Mouse (Mus musculus) kidney, embryonic 15.5 days (tissue): Measurements from ENCODE around the gene Sfpq. TPM values are rescaled to one million over a fixed set of nuclear protein-coding genes. Genes with fewer than 3 reads are reported as not detected.
"Not testable (repeated sequence)": the region's sequence is repeated elsewhere in the genome, so short reads cannot be mapped to it uniquely, and the experiment has no call there.

ENCODE experiments used
- ATAC-seq: fragments of 200-750 bp; cut with Nextera tagmentation; replicated peaks from 2 replicates; pipeline ENCODE4 v1.8.0; 2017; ENCODE audit warnings: moderate TSS enrichment; ENCODE audit not compliant: low FRiP score
- H3K27ac ChIP-seq: fragments of 300-500 bp; sonication (generic); 2 replicates; pipeline ENCODE4 v1.5.1; 2015; ENCODE audit warnings: mild to moderate bottlenecking, inconsistent platforms
- H3K27me3 ChIP-seq: fragments of 300-500 bp; sonication (generic); 2 replicates; pipeline ENCODE4 v1.6.1; 2015; ENCODE audit warnings: inconsistent platforms
- H3K36me3 ChIP-seq: fragments of 300-500 bp; sonication (generic); 2 replicates; pipeline ENCODE4 v1.6.1; 2015; ENCODE audit warnings: inconsistent platforms
- H3K4me1 ChIP-seq: fragments of 300-500 bp; sonication (generic); 2 replicates; pipeline ENCODE4 v1.6.1; 2015; ENCODE audit warnings: inconsistent platforms
- H3K4me2 ChIP-seq: fragments of 300-500 bp; sonication (generic); 2 replicates; pipeline ENCODE4 v1.6.1; 2015; ENCODE audit warnings: moderate library complexity, mild to moderate bottlenecking, inconsistent platforms
- H3K4me3 ChIP-seq: fragments of 300-500 bp; sonication (generic); replicated peaks from 2 replicates; pipeline ENCODE4 v1.5.1; 2015; ENCODE audit warnings: mild to moderate bottlenecking, inconsistent platforms
- H3K9ac ChIP-seq: fragments of 300-500 bp; sonication (generic); 2 replicates; pipeline ENCODE4 v1.6.1; 2015; ENCODE audit warnings: mild to moderate bottlenecking, inconsistent platforms
- H3K9me3 ChIP-seq: fragments of 300-500 bp; sonication (generic); replicated peaks from 2 replicates; pipeline ENCODE4 v1.6.1; 2016; ENCODE audit warnings: inconsistent platforms
- WGBS: fragments of 180-500 bp; shearing (Covaris S2); methylation state at CpG from one replicate; pipeline ENCODE4 v1.1.7; 2015; ENCODE audit warnings: mixed read lengths; 5-methylcytosine and 5-hydroxymethylcytosine counted together
- polyA plus RNA-seq: library from polyadenylated mRNA; unstranded; fragments of >200 nt; fragmentation: Nextera tagmentation; extraction: Ambion mirVana; gene quantifications from 2 replicates; pipeline ENCODE4 v1.2.1, GENCODE M21; 2015

Gene Sfpq
- polyA plus RNA-seq: 88.3 and 93.6 TPM in 2 replicates

DNA sequence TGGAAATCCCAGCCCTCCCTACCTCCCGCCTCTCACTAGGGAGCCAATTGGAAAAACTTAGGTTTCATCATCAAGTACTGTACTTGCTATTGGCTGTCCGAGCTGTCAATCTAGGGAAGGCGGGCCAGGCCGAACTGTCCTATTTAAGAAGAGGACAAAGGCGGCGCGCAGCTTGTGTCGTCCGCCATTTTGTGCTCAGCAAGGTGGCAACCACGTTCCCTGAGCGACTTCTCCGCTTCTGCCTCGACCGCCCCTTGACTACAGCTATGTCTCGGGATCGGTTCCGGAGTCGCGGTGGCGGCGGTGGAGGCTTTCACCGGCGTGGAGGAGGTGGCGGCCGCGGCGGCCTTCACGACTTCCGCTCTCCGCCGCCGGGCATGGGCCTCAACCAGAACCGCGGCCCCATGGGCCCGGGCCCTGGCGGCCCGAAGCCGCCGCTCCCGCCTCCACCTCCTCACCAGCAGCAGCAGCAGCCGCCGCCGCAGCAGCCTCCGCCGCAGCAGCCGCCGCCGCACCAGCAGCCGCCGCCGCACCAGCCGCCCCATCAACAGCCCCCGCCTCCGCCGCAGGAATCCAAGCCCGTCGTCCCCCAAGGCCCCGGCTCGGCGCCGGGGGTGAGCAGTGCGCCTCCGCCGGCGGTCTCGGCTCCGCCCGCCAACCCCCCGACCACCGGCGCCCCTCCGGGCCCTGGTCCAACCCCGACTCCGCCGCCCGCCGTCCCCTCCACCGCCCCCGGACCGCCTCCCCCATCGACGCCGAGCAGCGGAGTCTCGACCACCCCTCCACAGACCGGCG is at the start of gene Sfpq:
Gene Sfpq (plus strand): TSS at position 174 of the 795 bp plus-strand sequence.
- Histone ChIP-seq H3K27me3 (no peaks in the 10 kb centered on the region), H3K9me3 (no peaks in the 10 kb centered on the region), H3K4me1 (peaks cover 26% of the 10 kb centered on the region), H3K9ac (peak within 1 kb of the TSS; percentile 100), H3K36me3 (peaks cover 38% of the 10 kb centered on the region), H3K27ac (peak within 1 kb of the TSS; percentile 98), H3K4me2 (peak within 1 kb of the TSS; percentile 91), H3K4me3 (peak within 1 kb of the TSS; percentile 98)
- WGBS: under 1% methylated on average over 77 of the region's 87 CpGs
- peak; percentile 96 for ATAC-seq

GRCm38 (mm10) chr4:126977467-126977866 is 43.7 kb upstream of the Sfpq start:
- Histone ChIP-seq H3K4me3 (no peak overlapping the region), H3K27ac (no peak overlapping the region), H3K9ac (no peak overlapping the region), H3K36me3 (no peaks in the 10 kb centered on the region), H3K4me2 (no peak overlapping the region), H3K27me3 (no peaks in the 10 kb centered on the region), H3K4me1 (no peaks in the 10 kb centered on the region), H3K9me3 (no peaks in the 10 kb centered on the region)
- ATAC-seq: no peak

- WGBS: 83% methylated on average over 3 of the region's 3 CpGs
- Histone ChIP-seq H3K36me3 (no peaks in the 10 kb centered on the region), H3K9me3 (no peaks in the 10 kb centered on the region), H3K4me3 (no peak overlapping the region), H3K27me3 (no peaks in the 10 kb centered on the region), H3K4me2 (no peak overlapping the region), H3K4me1 (no peaks in the 10 kb centered on the region), H3K9ac (no peak overlapping the region), H3K27ac (no peak overlapping the region)
- ATAC-seq: no peak
Measured at GRCm38 (mm10) chr4:126978706-126979105, 42.4 kb upstream of the Sfpq start.

DNA sequence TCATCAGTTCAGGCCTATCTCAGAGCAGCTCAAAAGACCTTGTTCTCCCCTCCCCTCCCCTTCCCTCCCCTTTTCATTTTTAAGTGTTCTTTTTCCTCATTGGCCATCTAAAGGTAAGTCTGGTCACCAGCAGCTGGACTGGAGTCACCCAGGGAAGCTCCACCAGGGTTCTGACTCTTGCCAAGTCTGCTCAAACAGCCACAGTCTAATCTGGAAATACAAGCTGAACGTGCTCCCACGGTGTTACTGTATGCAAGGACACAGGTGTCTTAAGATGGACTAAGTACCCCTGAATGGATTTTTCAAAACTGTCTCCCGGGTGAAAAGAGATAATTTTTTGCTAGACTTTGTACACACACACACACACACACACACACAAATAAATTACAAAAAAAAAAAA is 37.8 kb upstream of the Sfpq start:
- WGBS: 71% methylated on average over 3 of the region's 3 CpGs
- Histone ChIP-seq H3K4me3 (no peak overlapping the region), H3K4me1 (no peaks in the 10 kb centered on the region), H3K27me3 (no peaks in the 10 kb centered on the region), H3K4me2 (no peak overlapping the region), H3K9me3 (no peaks in the 10 kb centered on the region), H3K9ac (no peak overlapping the region), H3K27ac (no peak overlapping the region), H3K36me3 (no peaks in the 10 kb centered on the region)
- ATAC-seq: no peak

- not testable (repeated sequence) for ATAC-seq
- WGBS: 82% methylated on average over 13 of the region's 13 CpGs
Measured at GRCm38 (mm10) chr4:126983736-126984525, 37.2 kb upstream of the Sfpq start.

DNA sequence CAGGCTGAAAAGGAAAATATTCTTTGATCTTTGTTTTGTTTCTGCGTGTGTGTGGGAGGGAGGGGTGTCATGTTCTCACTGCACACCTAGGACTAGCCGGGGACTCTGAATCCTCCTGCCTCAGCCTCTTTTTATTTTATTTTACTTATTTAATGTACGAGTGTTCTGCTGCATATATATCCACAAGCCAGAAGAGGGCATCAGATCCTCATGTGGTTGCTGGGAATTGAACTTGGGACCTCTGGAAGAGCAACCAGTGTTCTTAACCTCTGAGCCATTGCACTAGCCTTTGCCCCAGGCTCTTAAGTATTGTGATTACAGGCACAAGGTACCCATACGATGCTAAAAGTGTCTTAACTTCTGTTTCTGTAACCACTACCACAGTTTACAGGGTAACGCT is 34.4 kb upstream of the Sfpq start:
- Histone ChIP-seq H3K4me1 (no peaks in the 10 kb centered on the region), H3K27ac (no peak overlapping the region), H3K27me3 (no peaks in the 10 kb centered on the region), H3K36me3 (no peaks in the 10 kb centered on the region), H3K4me2 (no peak overlapping the region), H3K4me3 (no peak overlapping the region), H3K9me3 (no peaks in the 10 kb centered on the region), H3K9ac (no peak overlapping the region)
- ATAC-seq: no peak
- 79% methylated on average over 5 of the region's 5 CpGs for WGBS

More at GRCm38 (mm10) chr4:126983736-126984525, 37.2 kb upstream of the Sfpq start:
- H3K27me3 ChIP-seq, H3K4me1 ChIP-seq, H3K4me2 ChIP-seq, H3K4me3 ChIP-seq, H3K27ac ChIP-seq, H3K9me3 ChIP-seq, H3K36me3 ChIP-seq, H3K9ac ChIP-seq: not testable (repeated sequence)

GRCm38 (mm10) chr4:126988503-126988902 is 32.6 kb upstream of the Sfpq start:
- no peak overlapping the region for H3K4me3 ChIP-seq
- no peak for ATAC-seq
- H3K9ac ChIP-seq: no peak overlapping the region
- H3K4me2 ChIP-seq: no peak overlapping the region
- H3K9me3 ChIP-seq: no peaks in the 10 kb centered on the region
- H3K4me1 ChIP-seq: no peaks in the 10 kb centered on the region
- no peaks in the 10 kb centered on the region for H3K27me3 ChIP-seq
- WGBS: 70% methylated on average over 4 of the region's 4 CpGs
- no peak overlapping the region for H3K27ac ChIP-seq
- no peaks in the 10 kb centered on the region for H3K36me3 ChIP-seq

GRCm38 (mm10) chr4:126990553-126990952 is 30.6 kb upstream of the Sfpq start:
- Histone ChIP-seq H3K4me3 (no peak overlapping the region), H3K9me3 (no peaks in the 10 kb centered on the region), H3K4me2 (no peak overlapping the region), H3K4me1 (no peaks in the 10 kb centered on the region), H3K27ac (no peak overlapping the region), H3K9ac (no peak overlapping the region), H3K36me3 (no peaks in the 10 kb centered on the region), H3K27me3 (no peaks in the 10 kb centered on the region)
- no peak for ATAC-seq

DNA sequence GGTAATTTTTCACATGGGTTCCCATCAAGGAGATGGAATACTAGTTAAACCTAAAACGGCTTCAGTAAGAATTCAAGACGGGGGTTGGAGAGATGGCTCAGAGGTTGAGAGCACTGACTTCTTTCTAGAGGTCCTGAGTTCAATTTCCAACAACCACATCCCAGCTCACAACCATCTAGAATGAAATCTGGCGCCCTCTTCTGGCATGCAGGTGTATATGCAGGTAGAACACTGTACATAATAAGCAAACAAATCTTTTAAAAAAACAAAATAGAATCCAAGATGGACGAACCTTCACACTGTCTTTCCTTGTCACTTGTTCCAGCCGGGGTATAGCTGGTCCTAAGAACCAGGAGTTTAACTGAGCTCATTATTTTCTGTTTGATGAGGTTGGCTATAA is 28.8 kb upstream of the Sfpq start:
- no peak overlapping the region for H3K27ac ChIP-seq
- no peak for ATAC-seq

DNA sequence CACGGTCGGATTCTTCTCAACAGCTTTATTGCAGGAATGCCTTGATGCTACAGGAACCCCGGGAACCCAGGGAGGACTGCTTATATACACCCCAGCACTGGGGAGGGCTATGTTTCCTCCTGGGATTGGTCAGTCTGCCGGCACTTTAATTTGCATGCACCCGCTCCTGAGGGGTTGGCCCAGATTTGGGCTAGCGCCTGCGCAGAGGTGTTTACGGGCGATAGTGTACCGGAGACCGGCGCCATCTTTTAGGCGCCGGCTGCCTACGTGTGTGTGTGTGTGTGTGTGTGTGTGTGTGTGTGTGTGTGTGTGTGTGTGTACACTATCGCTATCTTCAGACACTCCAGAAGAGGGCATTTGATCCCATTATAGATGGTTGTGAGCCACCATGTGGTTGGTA is 21.8 kb upstream of the Sfpq start:
- not testable (repeated sequence) for H3K36me3 ChIP-seq, H3K27me3 ChIP-seq, ATAC-seq, H3K4me2 ChIP-seq, H3K9ac ChIP-seq, H3K9me3 ChIP-seq, H3K4me1 ChIP-seq, H3K4me3 ChIP-seq, H3K27ac ChIP-seq
- 94% methylated on average over 16 of the region's 16 CpGs for WGBS

More for the DNA sequence above, 28.8 kb upstream of the Sfpq start:
- H3K27me3 ChIP-seq: no peaks in the 10 kb centered on the region
- no peaks in the 10 kb centered on the region for H3K9me3 ChIP-seq
- H3K9ac ChIP-seq: no peak overlapping the region
- WGBS: 66% methylated on average over 5 of the region's 5 CpGs
- H3K36me3 ChIP-seq: no peaks in the 10 kb centered on the region
- H3K4me2 ChIP-seq: no peak overlapping the region
- no peak overlapping the region for H3K4me3 ChIP-seq
- no peaks in the 10 kb centered on the region for H3K4me1 ChIP-seq

GRCm38 (mm10) chr4:127000601-127001105 is 20.5 kb upstream of the Sfpq start:
- H3K36me3 ChIP-seq: no peaks in the 10 kb centered on the region
- H3K4me3 ChIP-seq: no peak overlapping the region
- 36% methylated on average over 8 of the region's 8 CpGs for WGBS
- H3K9ac ChIP-seq: no peak overlapping the region
- H3K9me3 ChIP-seq: no peaks in the 10 kb centered on the region
- H3K27me3 ChIP-seq: peaks cover 9% of the 10 kb centered on the region; the same call in 1 of the 2 replicates
- no peak for ATAC-seq
- H3K4me1 ChIP-seq: peaks cover 10% of the 10 kb centered on the region
- H3K4me2 ChIP-seq: no peak overlapping the region
- no peak overlapping the region for H3K27ac ChIP-seq

GRCm38 (mm10) chr4:127004384-127004783 is 16.7 kb upstream of the Sfpq start:
- H3K36me3 ChIP-seq: no peaks in the 10 kb centered on the region
- peaks cover 9% of the 10 kb centered on the region; the same call in 1 of the 2 replicates for H3K27me3 ChIP-seq
- no peaks in the 10 kb centered on the region for H3K9me3 ChIP-seq
- peaks cover 10% of the 10 kb centered on the region for H3K4me1 ChIP-seq
- no peak overlapping the region for H3K27ac ChIP-seq
- H3K9ac ChIP-seq: no peak overlapping the region
- WGBS: 75% methylated on average over 3 of the region's 3 CpGs
- H3K4me2 ChIP-seq: no peak overlapping the region
- no peak overlapping the region for H3K4me3 ChIP-seq
- no peak for ATAC-seq
